Mouse (Mus musculus) heart, adult 11 months (tissue): ENCODE measurements around the gene Dgkq.
"Not testable (repeated sequence)": the region's sequence is repeated elsewhere in the genome, so short reads cannot be mapped to it uniquely, and the experiment has no call there.

Source experiments
- DNase-seq: peaks from one replicate; pipeline ENCODE4 v3.0.0; 2022

Dgkq gene

DNA sequence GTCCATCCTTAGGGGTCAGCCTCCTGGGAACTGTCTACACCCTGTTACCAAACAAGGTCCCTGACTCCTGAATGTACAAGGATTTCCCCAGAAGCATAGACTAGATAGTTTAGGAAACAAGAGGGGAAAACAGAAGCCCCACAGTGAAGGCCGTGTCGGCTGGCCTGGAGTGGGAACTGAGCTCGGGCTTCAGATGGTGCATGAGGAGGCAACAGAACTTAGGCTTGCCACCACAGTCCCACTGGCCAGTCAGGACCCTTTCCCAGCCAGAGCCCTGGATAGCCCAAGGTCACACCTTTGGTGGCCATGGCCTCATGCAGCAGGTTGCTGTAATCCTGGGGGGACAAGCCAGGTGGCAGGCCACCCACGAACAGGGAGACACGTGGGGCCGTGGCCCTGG lies 16.1 kb downstream of the Dgkq start:
- peak; percentile 83 for DNase-seq

- DNase-seq = peak; percentile 90
These were observed 17.6 kb downstream of the Dgkq start for GRCm38 (mm10) chr5:108651823-108652222.

DNA sequence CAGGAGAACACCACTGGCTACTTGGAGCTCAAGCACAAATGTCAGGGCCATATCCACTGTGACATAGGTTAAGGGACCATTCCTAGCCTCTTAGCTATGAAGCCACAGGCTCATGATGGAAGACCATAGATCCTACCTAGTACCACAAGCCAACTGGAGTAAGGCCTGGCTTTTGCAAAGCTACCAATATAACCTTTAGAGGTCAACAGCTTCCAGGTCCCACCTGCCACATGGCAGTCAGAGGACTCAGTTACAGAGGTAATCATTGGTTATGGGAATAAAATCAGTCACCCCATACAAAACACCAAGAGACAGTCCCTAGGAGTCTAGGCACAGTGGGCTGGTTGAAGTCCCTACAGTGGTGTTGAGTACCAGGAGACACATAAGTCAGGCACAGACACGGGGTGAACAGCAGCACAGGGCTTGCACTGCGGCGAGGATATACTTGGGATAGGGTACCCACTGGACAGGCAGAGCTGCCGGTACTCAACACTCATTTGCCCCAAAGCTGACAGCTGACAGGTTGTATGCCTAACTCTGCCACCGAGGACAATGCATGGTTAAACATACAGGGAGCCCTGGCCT lies 18.2 kb downstream of the Dgkq start:
- DNase-seq = peak; percentile 78

DNA sequence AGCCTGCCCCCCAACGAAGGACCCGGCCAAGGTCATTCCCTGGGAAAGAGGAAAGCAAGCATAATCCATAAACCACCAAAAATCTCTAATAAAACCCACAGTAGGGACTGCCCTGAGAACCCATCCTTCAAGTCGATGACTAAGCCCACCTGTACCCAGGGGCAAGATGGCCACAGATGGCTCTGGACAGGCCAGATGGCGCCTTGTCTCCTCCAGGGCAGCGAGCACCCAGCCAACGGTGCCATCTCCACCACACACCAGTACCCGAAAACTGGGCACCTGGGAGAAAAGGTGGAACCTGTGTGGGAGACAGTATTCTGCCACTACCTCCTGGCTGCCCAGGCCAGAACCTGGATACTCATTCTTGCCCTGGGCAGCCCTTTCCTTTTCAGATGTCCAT lies 19.1 kb downstream of the Dgkq start:
- peak; percentile 70 for DNase-seq

GRCm38 (mm10) chr5:108648937-108649576 lies 20.4 kb downstream of the Dgkq start:
- DNase-seq = peak; percentile 80

DNA sequence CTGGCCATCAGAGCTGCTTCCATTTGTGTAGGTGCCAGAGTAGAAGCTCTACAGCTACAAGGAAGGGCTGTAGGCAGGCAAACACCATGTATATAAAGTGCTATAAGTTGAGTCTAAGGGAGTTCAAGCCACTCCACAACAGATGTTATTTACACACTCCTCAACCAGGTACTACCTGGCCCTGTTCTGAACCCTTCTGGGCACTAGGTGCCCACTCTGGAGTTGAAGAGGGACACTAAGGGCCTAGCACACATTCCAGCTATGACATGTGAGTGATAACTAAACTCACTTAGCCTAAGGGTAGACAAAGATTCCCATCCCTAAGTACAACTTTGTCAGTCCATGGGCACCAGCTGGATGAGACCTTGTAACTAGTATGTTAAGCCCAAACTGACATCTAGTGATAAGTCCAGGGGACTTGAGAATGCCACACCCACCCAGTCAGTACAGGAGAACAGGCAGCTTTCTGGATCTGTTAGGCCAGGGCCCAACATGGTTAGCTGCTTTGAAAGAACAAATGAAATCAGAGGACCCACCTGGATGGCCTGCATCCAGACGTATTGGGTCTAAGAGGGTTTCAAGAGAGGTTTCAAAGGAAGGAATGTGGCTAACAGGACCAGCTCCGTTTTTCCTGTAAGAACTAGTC lies 21.5 kb downstream of the Dgkq start:
- peak; percentile 80 for DNase-seq

DNA sequence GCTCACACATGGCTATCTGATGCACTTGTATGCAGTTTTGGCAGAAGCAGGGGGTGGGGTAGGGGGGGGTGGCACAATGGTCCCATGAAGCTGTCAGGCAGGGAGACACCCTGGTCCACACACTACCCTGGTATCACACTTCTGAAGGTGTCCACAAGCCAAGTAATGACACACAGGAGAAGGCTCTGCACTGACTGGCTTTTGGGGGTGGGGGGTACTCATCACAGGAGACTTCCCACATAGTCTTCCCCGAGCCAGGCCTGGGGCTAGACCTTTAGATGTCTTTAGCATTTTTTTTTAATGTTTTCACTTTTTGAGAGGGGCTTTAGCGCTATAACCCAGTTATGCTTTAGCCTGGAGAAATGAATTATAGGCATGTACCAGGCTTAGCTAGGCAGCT lies 22.2 kb downstream of the Dgkq start:
- DNase-seq = peak; percentile 80

GRCm38 (mm10) chr5:108646343-108646660 lies 23.2 kb downstream of the Dgkq start:
- DNase-seq = peak; percentile 86

GRCm38 (mm10) chr5:108645651-108646342 lies 23.7 kb downstream of the Dgkq start:
- peak; percentile 90 for DNase-seq

GRCm38 (mm10) chr5:108643674-108644073 lies 25.8 kb downstream of the Dgkq start:
- peak; percentile 10 for DNase-seq

DNA sequence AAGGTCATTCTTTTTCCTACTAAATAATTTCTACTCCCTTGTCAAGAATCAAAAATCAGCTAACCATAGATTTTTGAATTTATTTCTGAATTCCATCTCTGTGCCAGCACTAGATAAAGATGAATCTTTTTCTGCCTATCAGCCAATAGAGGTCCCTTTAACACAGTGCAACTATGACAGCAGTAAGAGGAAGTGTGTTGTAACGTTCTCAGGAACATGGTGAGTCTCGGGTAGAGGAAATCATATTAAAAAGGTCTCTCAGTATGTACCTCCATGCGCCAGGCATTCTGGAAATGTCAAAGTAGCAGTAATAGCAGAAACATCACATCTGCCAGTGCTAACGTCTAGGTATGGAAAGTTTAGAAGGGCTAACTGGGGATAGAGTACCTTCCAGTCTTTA lies 33.3 kb downstream of the Dgkq start:
- peak; percentile 12 for DNase-seq

DNA sequence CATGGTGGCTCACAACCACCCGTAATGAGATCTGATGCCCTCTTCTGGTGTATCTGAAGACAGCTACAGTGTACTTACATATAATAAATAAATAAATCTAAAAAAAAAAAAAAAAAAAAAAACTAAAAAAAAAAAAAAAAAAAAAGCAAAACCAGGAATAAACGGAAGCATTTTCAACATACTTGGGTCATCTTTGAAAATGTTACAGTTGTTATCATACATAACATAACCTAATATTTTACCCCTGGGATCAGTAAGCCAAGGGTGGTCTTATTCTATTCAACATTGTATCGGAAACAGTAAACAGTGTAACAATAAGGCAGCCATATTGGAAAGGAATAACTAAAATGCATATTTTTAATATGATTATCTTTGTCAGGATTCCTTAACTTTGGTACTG lies 35.4 kb downstream of the Dgkq start:
- not testable (repeated sequence) for DNase-seq

GRCm38 (mm10) chr5:108633676-108634075 lies 35.8 kb downstream of the Dgkq start:
- DNase-seq = peak; percentile 76

DNA sequence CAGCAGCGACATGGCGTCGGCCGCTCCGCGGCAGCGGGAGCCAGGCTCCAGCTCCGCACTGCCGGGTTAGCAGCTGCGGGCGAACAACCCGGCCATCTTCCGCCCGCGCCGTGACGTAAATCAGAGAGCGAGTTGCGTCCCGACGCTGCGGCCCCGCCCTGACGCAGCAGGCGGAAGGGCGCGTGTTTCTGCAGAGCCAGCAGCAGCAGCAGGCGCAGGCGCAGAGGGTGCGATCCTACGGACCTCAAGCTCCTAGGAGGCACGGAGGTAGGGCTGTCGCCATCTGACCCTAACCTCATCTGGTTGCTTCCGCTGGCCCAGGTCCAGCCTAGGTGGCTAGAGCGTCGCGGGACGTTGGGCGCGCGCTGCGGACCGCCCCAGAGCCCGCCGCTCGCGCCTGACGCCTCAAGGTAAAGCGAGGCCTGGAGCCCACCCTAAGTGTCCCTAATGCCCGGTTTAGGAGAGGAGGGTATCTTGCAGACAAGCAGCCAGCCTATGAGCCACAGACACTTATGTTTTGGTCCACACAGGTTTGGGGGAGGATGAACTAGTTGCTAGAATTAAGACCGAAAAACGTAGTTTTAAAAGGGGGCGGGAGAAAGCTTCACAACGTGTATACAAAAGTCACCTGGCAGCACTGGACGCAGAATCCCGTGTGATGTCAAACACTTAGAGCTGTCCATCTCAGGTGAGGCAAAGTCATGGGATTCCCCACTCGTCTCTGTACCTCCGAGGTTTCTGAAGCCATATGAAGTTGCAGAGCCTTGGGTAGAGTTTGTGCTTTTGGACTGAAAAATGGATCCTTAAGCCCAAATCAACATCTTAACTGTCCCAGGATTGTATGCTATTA lies 39.6 kb downstream of the Dgkq start, which contains the start of the genes Gak and Tmem175:
Gene Gak (minus strand): TSS at position 122 of the 850 bp plus-strand sequence.
Gene Tmem175 (plus strand): TSS at position 137 of the 850 bp plus-strand sequence.
- peak; percentile 99 for DNase-seq

DNA sequence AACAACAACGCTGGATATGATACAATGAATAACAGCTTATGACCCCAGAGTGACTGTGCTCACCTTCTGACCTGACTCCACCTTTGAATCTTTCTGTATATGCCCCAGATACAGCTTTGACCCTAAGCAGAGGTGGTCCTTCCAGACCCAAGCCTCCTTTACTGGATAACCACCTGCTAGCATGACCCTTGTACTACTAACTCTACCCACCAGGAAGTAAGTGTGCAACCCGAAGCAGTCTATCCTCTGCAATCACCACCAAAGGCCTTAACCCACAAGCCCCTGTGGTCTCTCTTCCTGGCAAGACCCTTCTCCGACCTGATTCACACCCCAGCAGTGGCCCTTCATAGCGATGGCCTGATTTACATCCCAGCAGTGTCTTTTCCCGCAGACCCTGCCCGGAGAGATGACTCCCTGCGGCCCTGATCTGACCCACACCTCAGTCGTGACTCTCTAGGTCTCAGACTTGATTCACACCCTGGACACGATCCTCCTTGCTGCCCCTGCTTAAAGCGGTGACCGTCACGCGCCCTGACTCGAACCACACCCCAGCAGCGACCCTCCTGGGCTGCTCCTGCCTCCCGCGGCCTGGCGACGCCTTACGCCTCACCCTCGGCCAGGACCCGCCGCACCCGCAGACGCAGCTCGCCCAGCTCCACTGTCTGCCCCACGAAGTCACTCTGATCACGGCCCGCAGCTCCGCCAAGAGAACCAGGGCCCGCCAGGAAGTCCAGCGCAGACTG lies 40.4 kb downstream of the Dgkq start:
- no peak for DNase-seq

DNA sequence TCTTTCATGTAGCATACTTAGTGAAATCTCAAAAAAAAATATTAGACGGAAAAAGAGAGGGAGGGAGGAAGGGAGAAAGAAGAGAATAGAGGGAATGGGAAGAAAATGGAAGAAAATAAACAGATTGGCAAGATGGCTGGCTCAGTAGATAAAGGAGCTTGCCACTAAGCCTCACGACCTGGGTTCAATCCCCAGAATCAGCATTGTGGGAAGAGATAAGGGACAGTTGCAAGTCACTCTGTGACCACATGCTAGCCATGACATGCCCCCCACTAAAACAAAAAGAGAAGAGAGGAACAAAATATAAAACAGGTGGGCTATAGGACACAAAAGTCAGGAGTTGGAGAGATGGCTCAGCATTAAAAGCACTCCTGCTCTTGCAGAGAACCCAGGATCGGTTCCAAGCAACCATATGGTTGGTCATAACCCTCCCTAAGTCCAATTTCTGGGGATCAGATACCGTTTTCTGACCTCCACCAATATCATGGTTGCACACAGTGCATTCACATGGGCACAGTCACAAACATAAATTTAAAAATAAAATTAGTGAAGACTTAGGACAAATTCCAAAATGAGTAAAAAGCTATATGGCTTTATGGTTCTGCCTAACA lies 43.3 kb downstream of the Dgkq start:
- DNase-seq = no peak

GRCm38 (mm10) chr5:108621870-108622269 lies 47.6 kb downstream of the Dgkq start:
- DNase-seq = peak; percentile 92

- peak; percentile 63 for DNase-seq
These were observed 59.0 kb downstream of the Dgkq start for GRCm38 (mm10) chr5:108610426-108610825.

- no peak for DNase-seq
These were observed 66.9 kb downstream of the Dgkq start for GRCm38 (mm10) chr5:108602537-108602936.

DNA sequence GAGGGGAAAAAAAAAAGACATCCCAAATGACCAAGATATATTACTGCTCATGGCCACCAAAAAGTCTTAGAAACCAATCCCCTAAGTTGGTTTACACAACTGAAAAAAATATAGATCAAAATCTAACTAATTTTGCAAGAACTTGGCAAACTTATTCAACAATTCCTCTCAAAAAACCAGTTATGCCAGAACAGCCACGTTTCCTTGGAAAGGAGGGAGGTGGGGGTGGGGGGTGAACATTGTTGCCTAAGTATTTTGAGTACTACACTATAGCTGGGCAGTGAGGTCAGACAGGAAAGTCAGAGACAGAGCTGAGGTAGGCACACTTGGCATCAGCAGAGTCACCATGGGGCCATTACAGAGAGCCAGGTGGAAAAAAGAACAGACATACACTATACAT lies 69.5 kb downstream of the Dgkq start:
- DNase-seq = no peak
